Mouse (Mus musculus) frontal cortex, postnatal 14 days (tissue): Measurements from ENCODE around the gene Cyp4a32.
"Not testable (repeated sequence)": the region's sequence is repeated elsewhere in the genome, so short reads cannot be mapped to it uniquely, and the experiment has no call there.

Experiments
- DNase-seq, 2 experiments: peaks; one replicate each; pipeline ENCODE4 v3.0.0; 2022; ENCODE audit warnings: low spot score in 2 of 2

The Cyp4a32 gene

DNA sequence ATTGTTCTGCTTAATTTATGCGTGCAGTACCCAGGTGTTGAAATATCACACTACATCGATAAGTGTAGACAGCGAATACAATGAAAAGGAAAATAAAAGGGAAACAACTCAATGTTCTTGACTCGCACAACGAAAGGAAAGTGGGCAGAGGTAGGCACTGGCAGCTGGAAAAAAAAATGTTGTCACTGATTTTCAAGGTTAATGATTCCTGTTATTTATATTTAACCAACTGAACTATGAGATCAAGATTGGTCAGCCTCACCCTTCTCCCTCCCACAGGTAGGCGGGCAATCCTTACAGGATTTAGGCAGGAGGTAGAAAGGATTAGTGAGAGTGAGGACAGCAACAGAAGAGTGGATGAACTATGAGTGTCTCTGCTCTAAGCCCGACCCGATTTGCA, at the start of gene Cyp4a32:
TSS of gene Cyp4a32 (plus strand) at position 359 of the 400 bp plus-strand sequence.
- DNase-seq = not testable (repeated sequence)

GRCm38 (mm10) chr4:115552726-115553125, 48.0 kb upstream of the Cyp4a32 start:
- no peak for DNase-seq

- no peak for DNase-seq
Observed at GRCm38 (mm10) chr4:115555513-115555912, 45.3 kb upstream of the Cyp4a32 start.

GRCm38 (mm10) chr4:115557861-115558561, 42.8 kb upstream of the Cyp4a32 start:
- no peak for DNase-seq

GRCm38 (mm10) chr4:115561236-115561635, 39.5 kb upstream of the Cyp4a32 start:
- not testable (repeated sequence) for DNase-seq

- no peak for DNase-seq
Observed at GRCm38 (mm10) chr4:115563401-115563800, 37.4 kb upstream of the Cyp4a32 start, which contains the start of gene Cyp4a31. TSS of gene Cyp4a31 (plus strand) at chr4:115563649.

GRCm38 (mm10) chr4:115564469-115565225, 36.1 kb upstream of the Cyp4a32 start:
- not testable (repeated sequence) for DNase-seq

DNA sequence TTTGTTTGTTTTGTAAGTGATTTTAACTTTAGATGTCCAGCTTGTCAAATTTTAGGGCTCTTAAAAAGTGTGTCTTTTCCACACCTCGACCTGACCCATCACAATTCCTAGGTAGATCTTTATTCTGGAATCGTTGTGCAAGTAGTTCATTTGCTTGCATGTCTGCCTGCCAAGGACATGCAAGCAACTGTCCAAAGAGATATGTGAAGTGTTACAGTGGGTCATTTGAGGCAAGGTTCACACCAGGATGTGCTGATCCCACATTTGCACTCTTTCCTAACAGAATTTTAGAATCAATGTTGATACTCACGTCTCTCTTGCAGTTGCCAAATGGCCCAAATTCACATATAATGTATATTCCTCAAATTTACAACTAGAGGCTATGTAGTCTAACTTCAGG, 25.5 kb upstream of the Cyp4a32 start:
- no peak for DNase-seq

- DNase-seq = no peak
Observed at GRCm38 (mm10) chr4:115575776-115576175, 25.0 kb upstream of the Cyp4a32 start.

- DNase-seq = no peak
Observed at GRCm38 (mm10) chr4:115583036-115583435, 17.7 kb upstream of the Cyp4a32 start.

GRCm38 (mm10) chr4:115596357-115596756, 4.4 kb upstream of the Cyp4a32 start:
- DNase-seq = no peak

DNA sequence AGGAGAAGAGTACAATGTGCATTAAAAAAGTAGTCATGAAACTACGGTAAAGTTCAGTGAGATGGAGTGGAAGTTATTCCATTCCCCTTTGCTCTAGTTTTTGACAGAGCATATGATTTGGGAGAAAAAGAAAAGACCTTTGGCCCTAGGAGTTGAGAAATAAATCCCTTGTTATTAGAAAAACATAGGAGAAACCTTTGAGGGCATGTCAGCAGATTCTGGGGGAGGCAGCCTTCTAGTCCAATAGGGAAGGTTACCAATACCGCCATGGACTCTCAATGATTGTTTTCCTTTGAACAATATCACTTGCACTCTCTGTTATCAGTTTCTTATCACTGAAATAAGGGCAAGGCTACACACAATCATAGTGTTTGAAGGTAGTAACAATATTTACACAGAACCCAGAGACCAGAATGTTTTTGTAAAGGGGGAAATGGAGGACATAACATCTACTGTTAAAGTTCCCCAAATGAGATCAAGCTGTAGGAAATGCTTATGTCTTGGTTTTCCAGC, 3.9 kb upstream of the Cyp4a32 start:
- DNase-seq = no peak

- DNase-seq = no peak
Observed at GRCm38 (mm10) chr4:115614005-115614404, 13.2 kb downstream of the Cyp4a32 start.

DNA sequence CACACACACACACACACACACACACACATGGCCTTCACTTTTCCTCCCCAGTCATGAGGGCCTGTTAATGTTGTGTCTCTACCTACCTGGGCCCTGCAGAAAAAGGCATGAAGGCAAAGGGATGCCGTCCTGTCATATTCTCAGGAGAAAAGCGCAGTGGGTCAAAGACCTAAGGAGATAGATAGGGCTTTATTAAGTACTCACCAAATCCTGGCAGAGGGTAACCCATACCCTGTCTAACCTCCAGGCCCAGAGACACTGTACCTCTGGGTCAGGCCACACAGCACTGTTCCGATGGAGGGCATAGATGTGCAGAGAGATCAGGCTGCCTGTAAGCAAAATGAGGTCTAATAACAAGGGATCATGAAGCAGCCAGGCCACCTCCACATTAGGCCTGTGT, 24.8 kb downstream of the Cyp4a32 start:
- not testable (repeated sequence) for DNase-seq

DNA sequence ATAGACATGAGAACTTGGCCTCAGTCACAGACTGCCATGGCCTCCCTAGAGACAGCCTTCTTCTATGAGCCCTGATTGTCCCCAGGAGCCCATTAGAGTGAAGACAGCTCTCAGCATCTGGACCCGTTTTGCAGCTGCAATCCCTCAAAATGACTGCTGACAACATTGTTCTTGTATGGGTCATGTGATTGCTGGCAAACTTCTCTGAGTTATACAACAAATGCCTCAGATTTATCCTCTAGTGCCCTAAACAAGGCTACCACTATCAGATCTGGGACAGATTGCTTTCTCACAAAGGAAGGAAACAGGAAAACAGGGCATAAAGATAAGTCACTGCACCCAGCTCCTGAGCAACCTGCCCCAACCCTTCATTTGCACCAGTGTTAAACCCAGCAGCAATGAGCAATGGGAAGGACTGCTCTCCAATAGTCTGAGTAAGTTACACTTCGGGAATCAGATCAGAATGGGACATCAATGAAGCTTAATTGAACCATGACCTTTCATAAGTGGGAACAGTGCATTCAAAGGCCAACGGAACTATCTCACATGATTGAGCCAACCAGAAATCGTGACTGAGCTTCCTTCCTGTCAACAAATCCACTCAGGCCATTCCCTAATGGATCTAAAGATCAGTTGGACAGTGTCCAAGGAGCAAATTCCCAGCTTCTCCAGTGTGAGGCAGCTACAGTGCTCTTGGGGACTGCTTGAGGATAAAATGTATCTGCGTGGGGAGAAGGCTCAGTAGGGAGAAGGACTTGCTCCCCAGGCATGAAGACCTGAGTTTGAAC, 42.4 kb downstream of the Cyp4a32 start:
- no peak for DNase-seq

DNA sequence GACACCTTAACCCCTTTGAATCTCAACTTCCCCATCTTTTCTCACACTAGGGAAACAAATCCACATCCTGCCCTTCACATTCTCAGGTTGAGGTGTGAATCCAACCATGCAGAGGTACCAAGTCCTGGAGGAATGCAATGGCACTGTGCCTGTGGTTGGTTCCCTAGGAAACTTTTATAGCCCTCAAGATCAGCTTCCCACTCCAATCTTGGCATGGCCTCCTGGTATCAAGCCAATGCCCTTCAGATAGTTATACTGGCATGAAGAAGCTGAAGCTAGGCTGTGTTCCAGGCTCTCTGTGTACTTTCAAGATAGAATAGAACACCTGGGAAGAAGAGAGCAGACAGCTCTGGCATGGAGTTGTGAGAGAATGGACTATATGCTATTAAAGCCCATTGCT, 44.6 kb downstream of the Cyp4a32 start:
- DNase-seq = no peak

DNA sequence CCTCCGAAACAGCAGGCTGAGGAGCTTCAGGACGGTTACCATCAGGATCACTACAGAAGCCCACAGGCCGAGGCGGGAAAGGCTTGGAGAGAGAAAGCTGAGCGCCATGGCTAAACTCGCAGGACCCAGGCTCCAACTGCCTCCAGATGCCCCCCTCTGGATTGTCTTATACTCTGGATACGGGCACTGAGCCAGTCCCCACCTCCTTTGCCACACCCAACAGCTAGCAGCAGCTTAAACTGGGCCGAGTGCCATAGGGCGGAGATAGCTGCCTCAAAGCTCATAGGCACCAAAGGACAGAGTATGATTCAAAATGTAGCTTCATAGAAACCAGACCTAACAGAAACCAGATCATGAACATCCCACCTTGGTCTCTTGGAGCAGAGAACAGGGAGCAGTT, 46.8 kb downstream of the Cyp4a32 start, which contains the start of gene Cyp4b1:
TSS of gene Cyp4b1 (minus strand) at position 144 of the 400 bp plus-strand sequence.
- no peak for DNase-seq

GRCm38 (mm10) chr4:115648752-115649151, 48.0 kb downstream of the Cyp4a32 start:
- no peak for DNase-seq

DNA sequence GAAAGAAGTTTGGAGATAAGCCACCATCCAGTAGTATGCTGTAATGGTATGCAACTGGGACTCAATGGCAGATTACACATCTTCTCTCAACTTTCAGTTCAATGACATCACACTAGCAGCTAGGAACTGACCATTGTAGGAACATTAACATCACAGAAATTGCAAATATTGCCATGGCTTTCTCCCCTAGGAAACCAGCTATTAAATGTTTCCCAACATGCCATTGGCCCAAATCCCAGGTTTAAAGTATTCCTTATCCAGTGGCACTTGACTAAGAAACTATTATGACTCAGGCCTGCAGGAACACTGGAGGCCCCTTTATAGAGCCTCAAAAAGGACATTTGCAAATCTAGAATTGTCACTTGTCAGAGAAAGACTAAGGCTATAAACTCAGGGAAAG, 48.6 kb downstream of the Cyp4a32 start:
- DNase-seq = no peak

DNA sequence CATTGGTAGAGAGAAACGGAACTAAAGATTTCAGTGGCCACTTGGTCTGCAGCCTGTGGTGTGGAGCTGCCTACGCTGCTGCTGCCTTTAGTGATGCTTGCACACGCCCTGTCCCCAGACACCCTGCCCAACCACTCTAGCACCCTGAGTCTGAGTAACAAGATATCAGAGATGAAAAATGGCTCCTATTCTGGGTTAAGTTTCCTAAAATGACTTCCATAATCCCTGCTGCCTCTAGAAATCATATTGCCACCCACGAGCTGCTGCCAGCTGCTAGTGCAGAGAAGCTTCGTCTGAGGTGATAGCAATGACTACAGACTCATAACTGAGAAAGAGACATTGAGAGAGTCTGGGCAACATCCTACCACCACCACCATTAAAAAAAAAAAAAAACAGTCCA, 50.1 kb downstream of the Cyp4a32 start:
- DNase-seq = peak in 1 of 2 experiments; percentile 29

- not testable (repeated sequence) for DNase-seq
Observed at GRCm38 (mm10) chr4:115655841-115656534, 55.2 kb downstream of the Cyp4a32 start.
